Mouse (Mus musculus) CH12.LX (cell line): Measurements from ENCODE around the gene Kif1c. TPM values are rescaled to one million over a fixed set of nuclear protein-coding genes. Genes with fewer than 3 reads are reported as not detected.

Experiments used
- DNase-seq: peaks from one replicate; pipeline ENCODE4 v3.0.0-alpha.2; 2013; ENCODE audit errors: extremely low read depth
- H3K27ac ChIP-seq: 2 replicates; pipeline ENCODE4 v1.5.1; 2012; ENCODE audit warnings: low read depth, mild to moderate bottlenecking, control low read depth, moderate library complexity; ENCODE audit not compliant: insufficient read depth
- H3K27me3 ChIP-seq: replicated peaks from 2 replicates; pipeline ENCODE3; 2012; ENCODE audit warnings: inconsistent platforms
- H3K36me3 ChIP-seq, 2 experiments: replicated peaks in 1 of 2; 2 replicates each; pipeline versions ENCODE3 to v1.6.1; 2012; ENCODE audit warnings: inconsistent platforms in 1 of 2, low read length in 1 of 2, mild to moderate bottlenecking in 1 of 2, mixed read lengths in 1 of 2, moderate library complexity in 1 of 2; ENCODE audit not compliant: control insufficient read depth in 1 of 2, insufficient read depth in 1 of 2
- H3K4me1 ChIP-seq, 2 experiments: 2 replicates each; pipeline ENCODE4 v1.6.1; 2012; ENCODE audit warnings: inconsistent platforms in 1 of 2, moderate library complexity in 1 of 2; ENCODE audit not compliant: insufficient read depth in 2 of 2, control insufficient read depth in 1 of 2
- H3K4me2 ChIP-seq: 2 replicates; pipeline ENCODE4 v1.6.1; 2012; ENCODE audit warnings: low read depth, mild to moderate bottlenecking, control low read depth; ENCODE audit not compliant: poor library complexity, insufficient read depth, severe bottlenecking
- H3K4me3 ChIP-seq, 3 experiments: fragments of 150-350 bp in 1 of 3; sonication (generic) in 1 of 3; replicated peaks in 1 of 3; 2 replicates each; pipeline versions ENCODE3 to v1.5.1; 2011 to 2012; ENCODE audit warnings: low read depth in 2 of 3, low read length in 2 of 3, mild to moderate bottlenecking in 2 of 3, moderate library complexity in 2 of 3, control low read depth in 1 of 3, improper control_type of control experiment in 1 of 3, inconsistent platforms in 1 of 3, mixed read lengths in 1 of 3; ENCODE audit not compliant: poor library complexity in 1 of 3
- H3K79me2 ChIP-seq: replicated peaks from 2 replicates; pipeline ENCODE4 v1.6.1; 2012; ENCODE audit warnings: mild to moderate bottlenecking, moderate library complexity; ENCODE audit not compliant: control insufficient read depth, poor library complexity, insufficient read depth, severe bottlenecking; ENCODE audit errors: extremely low read depth
- H3K9ac ChIP-seq: 2 replicates; pipeline ENCODE4 v1.6.1; 2012; ENCODE audit warnings: low read depth, mild to moderate bottlenecking, control low read depth, moderate library complexity; ENCODE audit not compliant: insufficient read depth
- H3K9me3 ChIP-seq: replicated peaks from 2 replicates; pipeline ENCODE3; 2012; ENCODE audit warnings: low read length, inconsistent platforms, mixed read lengths
- CHD1 ChIP-seq: IDR thresholded peaks from 2 replicates; pipeline ENCODE4 v1.6.1; 2012; ENCODE audit warnings: low read depth, low read length, improper control_type of control experiment, inconsistent platforms
- E2F4 ChIP-seq: IDR thresholded peaks from 2 replicates; pipeline ENCODE4 v1.6.1; 2011; ENCODE audit warnings: low read depth, low read length, improper control_type of control experiment; ENCODE audit not compliant: insufficient replicate concordance
- ELF1 ChIP-seq: IDR thresholded peaks from 2 replicates; pipeline ENCODE4 v1.6.1; 2014; ENCODE audit warnings: low read depth, mild to moderate bottlenecking, inconsistent platforms, low read length, improper control_type of control experiment
- EP300 ChIP-seq: IDR thresholded peaks from 2 replicates; pipeline ENCODE4 v1.6.1; 2011; ENCODE audit warnings: low read length, improper control_type of control experiment
- GABPA ChIP-seq: IDR thresholded peaks from 2 replicates; pipeline ENCODE4 v1.6.1; 2012; ENCODE audit warnings: low read depth, low read length, improper control_type of control experiment, inconsistent platforms; ENCODE audit not compliant: insufficient replicate concordance
- HCFC1 ChIP-seq: IDR thresholded peaks from 2 replicates; pipeline ENCODE4 v1.6.1; 2012; ENCODE audit warnings: low read depth, mild to moderate bottlenecking, inconsistent platforms, low read length, improper control_type of control experiment
- JUND ChIP-seq: conservative IDR thresholded peaks from 2 replicates; pipeline ENCODE4 v1.6.1; 2011; ENCODE audit warnings: low read depth, low read length, improper control_type of control experiment
- KAT2A ChIP-seq: IDR thresholded peaks from 2 replicates; pipeline ENCODE4 v1.6.1; 2012; ENCODE audit warnings: low read length, improper control_type of control experiment, inconsistent platforms; ENCODE audit not compliant: insufficient replicate concordance
- MAX ChIP-seq: IDR thresholded peaks from 2 replicates; pipeline ENCODE4 v1.6.1; 2011; ENCODE audit warnings: low read length, improper control_type of control experiment
- MXI1 ChIP-seq: IDR thresholded peaks from 2 replicates; pipeline ENCODE4 v1.6.1; 2011; ENCODE audit warnings: mild to moderate bottlenecking, low read depth, low read length, improper control_type of control experiment
- NELFE ChIP-seq: IDR thresholded peaks from 2 replicates; pipeline ENCODE4 v1.6.1; 2011; ENCODE audit warnings: low read depth, low read length, improper control_type of control experiment
- POLR2A ChIP-seq: IDR thresholded peaks from 2 replicates; pipeline ENCODE4 v1.6.1; 2011; ENCODE audit warnings: low read depth, mild to moderate bottlenecking, improper control_type of control experiment, low read length
- RAD21 ChIP-seq: IDR thresholded peaks from 2 replicates; pipeline ENCODE4 v1.6.1; 2011; ENCODE audit warnings: low read depth, mild to moderate bottlenecking, low read length, improper control_type of control experiment, moderate library complexity
- SIN3A ChIP-seq: IDR thresholded peaks from 2 replicates; pipeline ENCODE4 v1.6.1; 2012; ENCODE audit warnings: low read length, improper control_type of control experiment, inconsistent platforms
- SMC3 ChIP-seq: IDR thresholded peaks from 2 replicates; pipeline ENCODE4 v1.6.1; 2011; ENCODE audit warnings: low read depth, low read length, improper control_type of control experiment
- TBP ChIP-seq: conservative IDR thresholded peaks from 2 replicates; pipeline ENCODE4 v1.6.1; 2011; ENCODE audit warnings: low read depth, low read length, improper control_type of control experiment
- ZC3H11A ChIP-seq: IDR thresholded peaks from 2 replicates; pipeline ENCODE4 v1.6.1; 2012; ENCODE audit warnings: low read depth, mild to moderate bottlenecking, inconsistent platforms, low read length, improper control_type of control experiment
- ZMIZ1 ChIP-seq: IDR thresholded peaks from 2 replicates; pipeline ENCODE4 v1.6.1; 2012; ENCODE audit warnings: low read depth, mild to moderate bottlenecking, inconsistent platforms, low read length, improper control_type of control experiment
- ZNF384 ChIP-seq: IDR thresholded peaks from 2 replicates; pipeline ENCODE4 v1.6.1; 2012; ENCODE audit warnings: low read depth, low read length, improper control_type of control experiment, inconsistent platforms
- dilution Hi-C: fragments of 300-500 bp; cut with MboI; formaldehyde crosslinking; loops from 2 replicates; pipeline ENCODE4 v1.14.3; 2020; ENCODE audit warnings: low sequenced_read_pairs; ENCODE audit not compliant: extremely low pct_unique_long_range_greater_than_20kb, extremely low pct_ligation_motif_present
- in situ Hi-C: fragments of 300-500 bp; cut with MboI; formaldehyde crosslinking; loops from 3 replicates; pipeline ENCODE4 v1.14.3; 2019; ENCODE audit warnings: low sequenced_read_pairs, low pct_ligation_motif_present, low pct_unique_long_range_greater_than_20kb, mixed read lengths
- polyA plus RNA-seq: library from polyadenylated mRNA; unstranded; fragments of >175 nt; gene quantifications from 2 replicates; pipeline ENCODE4 v1.2.1, GENCODE M21; 2012; ENCODE audit warnings: low read depth; ENCODE audit not compliant: insufficient read length
- total RNA-seq, 2 experiments: library from RNA; depleted of rRNA; stranded (reverse); fragments of 300-350 nt in 1 of 2; fragments of >200 nt in 1 of 2; gene quantifications; 2 replicates each; pipeline ENCODE4 v1.2.3; 2012 to 2014

Kif1c gene
- total and polyA plus RNA-seq, 3 experiments: 11.0 to 38.0 (median 31.7) TPM

- TF ChIP-seq RAD21: peak; percentile 56
These were observed 30.6 kb upstream of the Kif1c start (continued) for GRCm38 (mm10) chr11:70669582-70670345.

- H3K4me2 ChIP-seq: peak overlapping the region; percentile 41
- peaks cover 22% of the 10 kb centered on the region for H3K79me2 ChIP-seq
- peak overlapping the region; percentile 69 to 92 (median 73) for H3K4me3 ChIP-seq
- H3K36me3 ChIP-seq: peaks cover 37 to 66% of the 10 kb centered on the region in 2 experiments
- no peak for TF ChIP-seq GABPA
- TF ChIP-seq KAT2A: no peak
- TF ChIP-seq POLR2A: no peak
- TF ChIP-seq ELF1: no peak
- no peak for TF ChIP-seq TBP
- TF ChIP-seq ZC3H11A: no peak
- no peak for TF ChIP-seq E2F4
- TF ChIP-seq MXI1: no peak
- no peak for TF ChIP-seq SMC3
- TF ChIP-seq JUND: no peak
- no peak for TF ChIP-seq HCFC1
- TF ChIP-seq SIN3A: no peak
- H3K4me1 ChIP-seq: peaks cover 10 to 37% of the 10 kb centered on the region in 2 experiments
- no peaks in the 10 kb centered on the region for H3K9me3 ChIP-seq
- H3K27me3 ChIP-seq: no peaks in the 10 kb centered on the region
- DNase-seq: peak; percentile 28
- in situ Hi-C loops: loop anchor here (5.0 kb wide), 1 partner anchor 37 kb away; no protein-coding TSS in a partner anchor
- peak overlapping the region; percentile 77 for H3K9ac ChIP-seq
- dilution Hi-C loops: no loop called here
- peak overlapping the region; percentile 23; the same call in 1 of the 2 replicates for H3K27ac ChIP-seq
These were observed 29.9 kb upstream of the Kif1c start for GRCm38 (mm10) chr11:70670483-70670882.

- dilution Hi-C loops: no loop called here
These were observed 28.9 kb upstream of the Kif1c start for GRCm38 (mm10) chr11:70671333-70672047.

More at GRCm38 (mm10) chr11:70671333-70672047, 28.9 kb upstream of the Kif1c start:
- no peak overlapping the region for H3K9ac ChIP-seq
- H3K4me1 ChIP-seq: peaks cover 10 to 33% of the 10 kb centered on the region in 2 experiments
- in situ Hi-C loops: loop anchor here (5.0 kb wide), 1 partner anchor 36 kb away; no protein-coding TSS in a partner anchor
- no peak for TF ChIP-seq MAX
- TF ChIP-seq ZNF384: no peak
- TF ChIP-seq CHD1: no peak
- no peak for TF ChIP-seq SMC3
- TF ChIP-seq HCFC1: no peak
- no peak for TF ChIP-seq SIN3A
- TF ChIP-seq ZMIZ1: no peak
- TF ChIP-seq JUND: no peak
- TF ChIP-seq ZC3H11A: no peak
- TF ChIP-seq NELFE: no peak
- TF ChIP-seq EP300: no peak
- H3K27me3 ChIP-seq: no peaks in the 10 kb centered on the region
- H3K36me3 ChIP-seq: peaks cover 43 to 66% of the 10 kb centered on the region in 2 experiments
- DNase-seq: no peak
- H3K4me3 ChIP-seq: no peak overlapping the region
- H3K4me2 ChIP-seq: no peak overlapping the region
- no peak overlapping the region for H3K27ac ChIP-seq
- peaks cover 18% of the 10 kb centered on the region for H3K79me2 ChIP-seq
- H3K9me3 ChIP-seq: no peaks in the 10 kb centered on the region
